Comparison of ENCODE assay signal across 32 mouse cellular contexts in the genomic region with DNA sequence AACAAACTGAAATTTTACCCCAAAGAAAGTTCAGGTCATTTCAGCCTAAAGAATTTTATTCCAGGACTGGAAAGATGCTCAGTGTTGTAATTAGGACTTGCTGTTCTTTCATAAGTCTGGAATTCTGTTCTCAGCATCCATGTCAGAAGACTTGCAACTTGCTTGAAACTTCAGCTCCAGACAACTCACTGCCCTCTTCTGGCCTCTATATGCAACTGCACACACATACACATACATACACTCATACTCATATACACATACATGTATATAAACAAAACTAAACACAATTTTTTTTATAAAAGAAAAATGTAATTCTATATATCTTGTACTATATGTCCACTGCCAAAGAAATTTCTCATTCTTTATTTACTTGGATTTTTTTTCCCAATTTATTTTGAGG. TPM values are rescaled to one million over a fixed set of nuclear protein-coding genes. Genes with fewer than 3 reads are reported as not detected.
DNase-seq lines count a peak whose midpoint lies in the region; ATAC-seq and TF ChIP-seq lines count a peak whose summit lies in the region.
"Had no signal": no experiment of that assay in that cellular context is flagged by ENCODE, and none has a peak within 500 bp of the region (broad histone marks: within the 10 kb centered on the region; RNA-seq: fewer than 3 reads in every experiment).

No protein-coding gene starts in this region.

- DNase-seq in kidney, postnatal 0 days (ENCODE audit: low spot score) = no peak
- no peak for DNase-seq in neural tube, embryonic 11.5 days (ENCODE audit: low spot score)
- DNase-seq in neural tube, embryonic 10.5 days (ENCODE audit: extremely low spot score, low spot score) = no peak
- DNase-seq in R1 (ENCODE audit: low read depth, low spot score) = peak; percentile 34
- no peak for DNase-seq in cerebellum, adult 8-10 months
- DNase-seq: adrenal gland, postnatal 10 days; B cell, adult 2 months; cerebellum, adult 11 months; cerebellum, adult 9-11 months; gastrocnemius, postnatal 25 days; heart, adult 18-20 months; heart, postnatal 10 days; kidney, adult 9 months; kidney, postnatal 25 days; lung, postnatal 4 days; thymus, postnatal 4 days had no signal

- no peak overlapping the region for H3K9ac ChIP-seq in kidney, postnatal 0 days (ENCODE audit: low read depth, low read length)
- H3K9ac ChIP-seq in kidney, embryonic 15.5 days = no peak overlapping the region
- H3K9ac ChIP-seq in neural tube, embryonic 11.5 days (ENCODE audit: low read length) = no peak overlapping the region
- H3K9ac ChIP-seq: embryonic facial prominence, embryonic 13.5 days; forebrain, embryonic 15.5 days; heart, embryonic 13.5 days; intestine, embryonic 15.5 days; limb, embryonic 15.5 days; midbrain, embryonic 12.5 days had no signal

- ATAC-seq in kidney, postnatal 0 days (replicated peaks; ENCODE audit: low FRiP score, low read depth) = no peak
- ATAC-seq in kidney, embryonic 15.5 days (replicated peaks; ENCODE audit: low FRiP score) = no peak
- peak; percentile 38; the same call in 1 of the 2 replicates for ATAC-seq in neural tube, embryonic 11.5 days (ENCODE audit: insufficient read depth, low FRiP score, low TSS enrichment)
- ATAC-seq: activated CD4-positive, CD25-positive, alpha-beta regulatory T cell, adult 4 months; forebrain, embryonic 15.5 days; hindbrain, embryonic 16.5 days; intestine, embryonic 15.5 days had no signal

- no peaks in the 10 kb centered on the region for H3K4me1 ChIP-seq in kidney, postnatal 0 days (replicated peaks; ENCODE audit: insufficient read depth, low read length)
- H3K4me1 ChIP-seq in kidney, embryonic 15.5 days = no peaks in the 10 kb centered on the region
- H3K4me1 ChIP-seq in neural tube, embryonic 11.5 days (ENCODE audit: control insufficient read depth, insufficient read depth, low read length) = no peaks in the 10 kb centered on the region
- H3K4me1 ChIP-seq: embryonic facial prominence, embryonic 13.5 days; forebrain, embryonic 10.5 days; forebrain, embryonic 15.5 days; heart, embryonic 13.5 days; intestine, embryonic 15.5 days; limb, embryonic 10.5 days; limb, embryonic 15.5 days; midbrain, embryonic 12.5 days had no signal

- 0 out of 2 replicates have a peak, but pooled peaks have one; percentile 13 for TF ChIP-seq CTCF in kidney, postnatal 0 days (IDR thresholded peaks at IDR 0.05; ENCODE audit: low read depth)

- no peak overlapping the region for H3K27ac ChIP-seq in kidney, postnatal 0 days
- no peak overlapping the region for H3K27ac ChIP-seq in kidney, embryonic 15.5 days
- no peak overlapping the region for H3K27ac ChIP-seq in neural tube, embryonic 11.5 days (ENCODE audit: low read depth, low read length)
- H3K27ac ChIP-seq: embryonic facial prominence, embryonic 13.5 days; forebrain, embryonic 10.5 days; forebrain, embryonic 15.5 days; heart, embryonic 13.5 days; intestine, embryonic 15.5 days; limb, embryonic 10.5 days; limb, embryonic 15.5 days; midbrain, embryonic 12.5 days had no signal

- no peaks in the 10 kb centered on the region for H3K36me3 ChIP-seq in kidney, postnatal 0 days (ENCODE audit: insufficient read depth, low read length)
- no peaks in the 10 kb centered on the region for H3K36me3 ChIP-seq in kidney, embryonic 15.5 days
- H3K36me3 ChIP-seq in neural tube, embryonic 11.5 days (ENCODE audit: control insufficient read depth, insufficient read depth, low read length) = no peaks in the 10 kb centered on the region
- H3K36me3 ChIP-seq: embryonic facial prominence, embryonic 13.5 days; forebrain, embryonic 10.5 days; forebrain, embryonic 15.5 days; G1E; heart, embryonic 13.5 days; intestine, embryonic 15.5 days; limb, embryonic 10.5 days; limb, embryonic 15.5 days; midbrain, embryonic 12.5 days had no signal

- H3K4me2 ChIP-seq in kidney, postnatal 0 days (ENCODE audit: low read length) = no peak overlapping the region
- no peak overlapping the region for H3K4me2 ChIP-seq in kidney, embryonic 15.5 days
- no peak overlapping the region for H3K4me2 ChIP-seq in neural tube, embryonic 11.5 days (ENCODE audit: low read depth)
- H3K4me2 ChIP-seq: embryonic facial prominence, embryonic 13.5 days; forebrain, embryonic 15.5 days; heart, embryonic 13.5 days; intestine, embryonic 15.5 days; limb, embryonic 15.5 days; midbrain, embryonic 12.5 days had no signal

- H3K27me3 ChIP-seq in kidney, postnatal 0 days (ENCODE audit: insufficient read depth, low read length) = no peaks in the 10 kb centered on the region
- H3K27me3 ChIP-seq in kidney, embryonic 15.5 days = no peaks in the 10 kb centered on the region
- no peaks in the 10 kb centered on the region for H3K27me3 ChIP-seq in neural tube, embryonic 11.5 days (ENCODE audit: control insufficient read depth, insufficient read depth, low read length)
- H3K27me3 ChIP-seq: embryonic facial prominence, embryonic 13.5 days; forebrain, embryonic 15.5 days; heart, embryonic 13.5 days; intestine, embryonic 15.5 days; limb, embryonic 15.5 days; megakaryocyte, embryonic 14.5 days; midbrain, embryonic 12.5 days had no signal

- H3K4me3 ChIP-seq in kidney, postnatal 0 days (replicated peaks; ENCODE audit: low read depth, low read length) = no peak overlapping the region
- H3K4me3 ChIP-seq in kidney, embryonic 15.5 days (replicated peaks) = no peak overlapping the region
- H3K4me3 ChIP-seq in neural tube, embryonic 11.5 days (ENCODE audit: low read depth, low read length) = no peak overlapping the region
- H3K4me3 ChIP-seq: embryonic facial prominence, embryonic 13.5 days; forebrain, embryonic 10.5 days; forebrain, embryonic 15.5 days; heart, embryonic 13.5 days; intestine, embryonic 15.5 days; limb, embryonic 10.5 days; limb, embryonic 15.5 days; megakaryocyte, embryonic 14.5 days; midbrain, embryonic 12.5 days; myocyte had no signal

- no peaks in the 10 kb centered on the region for H3K9me3 ChIP-seq in kidney, postnatal 0 days (replicated peaks; ENCODE audit: low read length)
- no peaks in the 10 kb centered on the region for H3K9me3 ChIP-seq in kidney, embryonic 15.5 days (replicated peaks)
- H3K9me3 ChIP-seq in neural tube, embryonic 11.5 days (ENCODE audit: control insufficient read depth, low read length) = no peaks in the 10 kb centered on the region
- H3K9me3 ChIP-seq: embryonic facial prominence, embryonic 13.5 days; forebrain, embryonic 10.5 days; forebrain, embryonic 15.5 days; G1E; heart, embryonic 13.5 days; intestine, embryonic 15.5 days; limb, embryonic 10.5 days; limb, embryonic 15.5 days; megakaryocyte, embryonic 14.5 days; midbrain, embryonic 12.5 days had no signal

RNA-seq across cellular contexts. Expression of a gene that starts 14.9 kb away (rescaled TPM):
- polyA plus RNA-seq in kidney, postnatal 0 days (2015; fragmentation: Nextera tagmentation; extraction: Ambion mirVana) = 0.05 TPM in 1 of 2 replicates, not detected in the other
- not detected in 2 replicates for polyA plus RNA-seq in kidney, embryonic 15.5 days (2015; fragmentation: Nextera tagmentation; extraction: Ambion mirVana)
- polyA plus RNA-seq in neural tube, embryonic 11.5 days (2014; fragmentation: Nextera tagmentation; extraction: Ambion mirVana) = 0.36 TPM in 1 of 2 replicates, not detected in the other
- polyA plus RNA-seq: activated CD4-positive, CD25-positive, alpha-beta regulatory T cell, adult 4 months; G1E; intestine, embryonic 15.5 days; lung, embryonic 16.5 days; thymus, postnatal 0 days had no signal
